Comparison of ENCODE assay signal across 8 mouse cellular contexts in the genomic region with DNA sequence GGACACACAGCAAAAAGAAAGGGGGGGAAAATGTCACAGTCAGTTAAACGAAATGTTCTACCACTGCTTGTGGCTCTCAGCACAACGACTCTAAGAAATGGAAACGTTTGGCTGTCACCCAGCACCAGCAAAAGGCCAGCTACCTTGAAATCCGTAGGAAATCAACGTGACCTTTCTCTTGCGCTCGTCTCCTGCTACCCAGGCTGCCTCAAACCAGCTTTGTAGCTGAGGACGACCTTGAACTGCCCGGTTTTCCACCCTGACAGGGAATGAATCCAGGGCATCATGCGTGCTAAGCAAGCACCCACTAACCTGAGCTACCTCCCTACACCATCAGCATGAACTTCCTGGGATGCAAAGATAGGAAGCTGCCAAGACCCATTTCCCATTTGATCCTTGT.
"Had no signal": no experiment of that assay in that cellular context is flagged by ENCODE, and none has a peak within 500 bp of the region (broad histone marks: within the 10 kb centered on the region; RNA-seq: fewer than 3 reads in every experiment).

No protein-coding gene starts in this region.

- H3K9ac ChIP-seq: limb, embryonic 15.5 days; liver, embryonic 14.5 days; midbrain, embryonic 13.5 days; stomach, embryonic 15.5 days had no signal

- H3K9me3 ChIP-seq: limb, embryonic 15.5 days; midbrain, embryonic 13.5 days; stomach, embryonic 15.5 days had no signal

- H3K4me1 ChIP-seq: limb, embryonic 15.5 days; midbrain, embryonic 13.5 days; stomach, embryonic 15.5 days had no signal

- H3K27me3 ChIP-seq: limb, embryonic 15.5 days; midbrain, embryonic 13.5 days; stomach, embryonic 15.5 days had no signal

- H3K36me3 ChIP-seq: stomach, embryonic 15.5 days had no signal

- H3K27ac ChIP-seq: limb, embryonic 15.5 days; liver, embryonic 14.5 days; midbrain, embryonic 13.5 days; stomach, embryonic 15.5 days had no signal

- H3K4me3 ChIP-seq: limb, embryonic 15.5 days; midbrain, embryonic 13.5 days; stomach, embryonic 15.5 days had no signal

- DNase-seq: layer of hippocampus, adult 9-11 months; layer of hippocampus, postnatal 36 days; lung, adult 18-20 months; right cerebral cortex, postnatal 14 days had no signal
